Mouse (Mus musculus): ENCODE results near the gene Gm49369. TPM values are rescaled to one million over a fixed set of nuclear protein-coding genes. Genes with fewer than 3 reads are reported as not detected.

Gm49369 gene
- polyA plus RNA-seq, 1 experiment from 2014 or later, result 1.9 TPM

DNA sequence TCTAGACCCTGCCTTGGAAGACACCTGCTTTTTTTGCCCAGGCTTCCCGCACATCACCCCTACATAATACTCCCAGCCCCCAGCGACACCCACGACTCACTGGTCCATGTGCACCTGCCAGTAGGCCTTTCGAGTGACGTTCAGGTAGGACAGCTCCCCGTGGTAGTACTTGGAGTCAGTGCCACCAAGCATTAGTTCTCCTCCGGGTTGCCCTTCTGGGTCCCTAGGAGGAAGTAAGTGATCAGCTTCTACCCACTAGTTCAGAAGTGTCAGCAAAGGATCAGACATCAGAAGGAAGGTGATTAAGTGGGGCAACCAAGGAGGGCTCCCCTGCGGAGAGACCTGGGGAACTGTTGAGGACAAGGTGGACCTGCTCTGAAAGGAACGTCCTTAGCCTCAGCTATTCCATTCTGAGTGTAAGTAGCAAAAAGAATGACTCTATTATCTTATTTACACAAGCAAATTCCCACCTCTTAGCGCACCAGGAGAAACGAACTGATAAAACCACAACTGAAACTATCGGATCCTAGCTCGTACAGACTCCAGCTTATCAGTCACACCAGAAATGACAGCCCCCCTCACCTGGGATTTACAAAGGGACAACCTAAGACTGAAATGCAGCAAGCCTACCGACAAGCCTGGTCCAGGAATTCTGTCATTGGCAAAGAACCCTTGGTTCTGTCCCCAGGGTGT is 5.1 kb downstream of the Gm49369 start:
- Histone ChIP-seq H3K4me3 (no peak overlapping the region), H3K36me3 (peaks cover 59% of the 10 kb centered on the region), H3K9ac (no peak overlapping the region), H3K27me3 (peaks cover 13% of the 10 kb centered on the region), H3K4me2 (no peak overlapping the region), H3K27ac (replicated peaks) (no peak overlapping the region), H3K4me1 (replicated peaks) (peaks cover 2% of the 10 kb centered on the region; the same call in 1 of the 2 replicates), H3K9me3 (no peaks in the 10 kb centered on the region)
- ATAC-seq (ENCODE audit: low FRiP score, low read depth), result no peak
- 96% methylated on average over 14 of the region's 14 CpGs for WGBS

GRCm38 (mm10) chr7:142376096-142376495 is 6.4 kb downstream of the Gm49369 start:
- Histone ChIP-seq H3K4me3 (no peak overlapping the region), H3K9me3 (no peaks in the 10 kb centered on the region), H3K27ac (replicated peaks) (no peak overlapping the region), H3K36me3 (peaks cover 46% of the 10 kb centered on the region), H3K4me2 (no peak overlapping the region), H3K27me3 (peaks cover 26% of the 10 kb centered on the region), H3K4me1 (replicated peaks) (peaks cover 15% of the 10 kb centered on the region), H3K9ac (no peak overlapping the region)
- WGBS, result 84% methylated on average over 4 of the region's 4 CpGs
- ATAC-seq (ENCODE audit: low FRiP score, low read depth), result no peak

GRCm38 (mm10) chr7:142375261-142375724 is 7.2 kb downstream of the Gm49369 start:
- H3K4me1 ChIP-seq (replicated peaks), result peaks cover 16% of the 10 kb centered on the region
- ATAC-seq (ENCODE audit: low FRiP score, low read depth), result no peak
- no peak overlapping the region for H3K9ac ChIP-seq
- H3K4me2 ChIP-seq, result no peak overlapping the region
- H3K9me3 ChIP-seq, result no peaks in the 10 kb centered on the region
- peaks cover 38% of the 10 kb centered on the region for H3K36me3 ChIP-seq
- 68% methylated on average over 6 of the region's 6 CpGs for WGBS
- no peak overlapping the region for H3K27ac ChIP-seq (replicated peaks)
- H3K27me3 ChIP-seq, result peaks cover 33% of the 10 kb centered on the region
- H3K4me3 ChIP-seq, result no peak overlapping the region

- no peak for ATAC-seq (ENCODE audit: low FRiP score, low read depth)
- no peak overlapping the region for H3K4me3 ChIP-seq
- H3K9me3 ChIP-seq, result no peaks in the 10 kb centered on the region
- H3K27me3 ChIP-seq, result peaks cover 33% of the 10 kb centered on the region
- H3K27ac ChIP-seq (replicated peaks), result no peak overlapping the region
- 96% methylated on average over 5 of the region's 5 CpGs for WGBS
- peaks cover 16% of the 10 kb centered on the region for H3K4me1 ChIP-seq (replicated peaks)
- peaks cover 31% of the 10 kb centered on the region for H3K36me3 ChIP-seq
- no peak overlapping the region for H3K4me2 ChIP-seq
- no peak overlapping the region for H3K9ac ChIP-seq
Observed at GRCm38 (mm10) chr7:142374413-142375015, 8.0 kb downstream of the Gm49369 start.

DNA sequence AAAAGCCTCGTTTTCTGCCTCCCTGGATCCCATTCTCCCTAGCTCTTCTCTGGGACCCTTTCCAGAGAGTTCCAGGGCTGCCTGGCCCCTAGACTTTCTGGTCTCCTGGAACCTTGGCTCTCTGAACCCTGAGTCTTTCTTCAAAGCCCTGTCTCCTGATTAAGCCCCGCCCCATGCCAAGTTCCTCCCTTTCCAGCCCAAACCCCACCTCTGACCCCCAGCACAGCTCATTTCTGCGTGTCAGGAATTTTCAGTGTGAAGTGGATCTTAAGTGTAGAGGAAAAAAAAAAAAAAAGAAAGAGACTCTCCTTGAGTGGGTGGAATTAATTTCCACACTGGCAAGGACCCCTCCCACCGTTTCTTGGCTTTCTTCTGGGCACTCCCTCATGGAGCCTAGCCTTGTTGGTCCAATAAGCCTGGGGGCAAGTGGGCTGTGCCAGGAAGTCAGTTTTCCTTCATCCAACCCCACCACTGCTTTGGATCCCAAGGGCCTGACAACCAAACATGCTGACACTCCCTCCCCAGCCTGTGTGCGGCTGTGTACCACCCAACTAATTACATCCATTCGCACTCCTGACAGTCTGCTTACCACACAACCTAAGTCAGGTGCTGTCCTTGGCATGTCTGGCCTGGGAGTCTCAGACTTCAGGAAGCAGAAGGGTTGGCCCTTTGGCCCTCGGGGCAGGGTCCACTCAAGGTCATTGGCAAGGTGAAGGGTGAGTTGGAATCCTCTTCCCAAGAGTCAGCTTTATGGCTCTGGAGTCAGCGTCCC is 8.6 kb downstream of the Gm49369 start, which contains the start of gene Ifitm10:
Gene Ifitm10 (minus strand): TSS at position 113 of the 772 bp plus-strand sequence.
- peak within 1 kb of the TSS; percentile 51 for H3K4me3 ChIP-seq
- H3K27ac ChIP-seq (replicated peaks), result no peak within 1 kb of the TSS
- peaks cover 26% of the 10 kb centered on the region for H3K36me3 ChIP-seq
- no peaks in the 10 kb centered on the region for H3K9me3 ChIP-seq
- WGBS, result 71% methylated on average over 8 of the region's 8 CpGs
- peaks cover 33% of the 10 kb centered on the region for H3K27me3 ChIP-seq
- no peak within 1 kb of the TSS for H3K9ac ChIP-seq
- peak within 1 kb of the TSS; percentile 92 for H3K4me2 ChIP-seq
- peaks cover 16% of the 10 kb centered on the region for H3K4me1 ChIP-seq (replicated peaks)
- no peak for ATAC-seq (ENCODE audit: low FRiP score, low read depth)

DNA sequence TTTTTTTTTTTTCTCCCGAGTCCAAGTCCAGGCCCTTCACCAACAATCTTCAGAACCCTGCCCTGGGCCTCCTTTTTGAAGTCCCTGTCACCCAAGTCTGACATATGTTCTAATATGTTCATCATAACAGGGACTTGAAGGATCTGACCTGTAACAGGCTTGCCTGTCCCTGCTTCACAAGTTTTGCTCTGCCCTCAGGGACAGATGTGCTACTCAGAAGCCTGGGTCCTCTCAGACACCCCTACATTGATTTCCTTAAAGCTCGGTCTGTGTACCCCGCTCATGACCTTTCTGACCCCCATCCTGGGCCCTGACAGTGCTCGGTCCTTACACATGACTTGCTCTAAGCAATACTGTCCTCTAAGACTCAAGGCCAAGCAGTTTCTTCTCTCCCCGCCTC is 9.4 kb downstream of the Gm49369 start:
- Histone ChIP-seq H3K4me3 (no peak overlapping the region), H3K27me3 (peaks cover 33% of the 10 kb centered on the region), H3K4me2 (no peak overlapping the region), H3K9me3 (no peaks in the 10 kb centered on the region), H3K9ac (no peak overlapping the region), H3K27ac (replicated peaks) (no peak overlapping the region), H3K4me1 (replicated peaks) (peaks cover 16% of the 10 kb centered on the region), H3K36me3 (peaks cover 21% of the 10 kb centered on the region)
- WGBS, result 85% methylated on average over 5 of the region's 5 CpGs
- ATAC-seq (ENCODE audit: low FRiP score, low read depth), result no peak

DNA sequence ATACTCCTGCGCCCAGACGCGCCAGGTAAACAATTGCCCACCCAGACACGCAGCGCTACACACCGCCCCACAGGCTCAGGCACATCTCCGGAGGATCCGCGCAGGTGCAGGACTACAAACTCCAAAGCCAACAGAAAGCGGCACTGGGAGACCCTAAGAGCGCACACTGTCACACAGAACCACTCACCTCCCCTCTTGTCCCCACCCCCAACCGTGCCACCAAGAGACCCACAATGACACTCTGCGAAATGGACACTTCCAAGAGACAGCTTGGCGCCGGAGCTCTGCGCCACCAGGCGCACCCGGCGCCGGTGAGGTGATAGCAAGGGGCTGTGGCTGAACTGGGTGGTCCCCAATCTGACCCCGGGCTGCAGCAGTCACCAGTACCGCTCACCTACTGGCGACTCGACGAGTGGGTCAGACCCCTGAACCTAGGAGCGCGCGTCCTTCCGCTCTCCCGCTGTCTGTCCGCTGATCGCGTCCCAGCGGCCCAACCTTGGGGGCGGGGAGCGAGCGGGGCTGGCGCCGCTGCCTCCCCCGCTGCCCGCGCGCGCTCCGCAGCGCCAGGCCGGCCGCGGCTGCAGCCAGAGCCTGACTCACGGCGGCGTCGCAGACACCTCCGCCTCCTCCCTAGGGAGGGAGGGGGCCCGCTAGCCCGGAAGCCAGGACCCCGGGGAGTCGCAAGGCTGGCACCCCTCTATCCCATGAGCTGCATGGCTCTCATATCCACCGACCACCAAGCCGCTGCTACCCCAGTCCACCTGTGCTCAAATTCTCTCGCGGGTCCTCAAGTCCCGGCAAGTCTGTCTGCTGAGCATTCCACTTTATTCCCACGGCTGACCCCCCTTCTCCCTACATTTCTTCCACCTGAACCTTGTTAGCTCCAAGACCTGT is 10.5 kb downstream of the Gm49369 start:
- Histone ChIP-seq H3K4me3 (peak overlapping the region; percentile 51), H3K27ac (replicated peaks) (no peak overlapping the region), H3K4me2 (peak overlapping the region; percentile 92), H3K27me3 (peaks cover 33% of the 10 kb centered on the region), H3K4me1 (replicated peaks) (peaks cover 16% of the 10 kb centered on the region), H3K9ac (peak overlapping the region; percentile 42), H3K9me3 (no peaks in the 10 kb centered on the region), H3K36me3 (peaks cover 11% of the 10 kb centered on the region)
- WGBS, result 2% methylated on average over 61 of the region's 64 CpGs
- ATAC-seq (ENCODE audit: low FRiP score, low read depth), result 0 out of 2 replicates have a peak, but pooled peaks have one; percentile 32

DNA sequence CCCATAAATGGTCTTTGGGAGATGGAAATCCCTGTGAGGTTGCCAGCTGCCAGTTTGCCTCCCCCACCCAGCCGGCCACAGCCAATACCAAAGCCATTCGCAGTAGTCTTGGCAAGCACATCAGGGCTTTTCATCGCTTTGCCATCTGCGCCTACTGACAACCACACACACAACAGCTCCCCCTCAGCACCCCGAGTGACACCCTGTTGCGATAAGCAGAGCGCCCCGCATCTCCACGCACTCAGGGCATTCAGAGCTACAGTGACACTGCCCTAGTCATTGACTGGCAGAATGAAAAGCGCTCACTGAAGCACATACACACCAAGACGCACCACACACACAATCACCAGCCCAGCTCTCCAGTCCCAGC is 11.1 kb downstream of the Gm49369 start:
- no peak overlapping the region for H3K27ac ChIP-seq (replicated peaks)
- H3K27me3 ChIP-seq, result peaks cover 33% of the 10 kb centered on the region
- peak overlapping the region; percentile 42; the same call in 1 of the 2 replicates for H3K9ac ChIP-seq
- WGBS, result 27% methylated on average over 11 of the region's 11 CpGs
- H3K4me2 ChIP-seq, result peak overlapping the region; percentile 92
- 0 out of 2 replicates have a peak, but pooled peaks have one; percentile 23 for ATAC-seq (ENCODE audit: low FRiP score, low read depth)
- H3K9me3 ChIP-seq, result no peaks in the 10 kb centered on the region
- H3K36me3 ChIP-seq, result peaks cover 5% of the 10 kb centered on the region
- H3K4me1 ChIP-seq (replicated peaks), result peaks cover 16% of the 10 kb centered on the region
- H3K4me3 ChIP-seq, result peak overlapping the region; percentile 51

DNA sequence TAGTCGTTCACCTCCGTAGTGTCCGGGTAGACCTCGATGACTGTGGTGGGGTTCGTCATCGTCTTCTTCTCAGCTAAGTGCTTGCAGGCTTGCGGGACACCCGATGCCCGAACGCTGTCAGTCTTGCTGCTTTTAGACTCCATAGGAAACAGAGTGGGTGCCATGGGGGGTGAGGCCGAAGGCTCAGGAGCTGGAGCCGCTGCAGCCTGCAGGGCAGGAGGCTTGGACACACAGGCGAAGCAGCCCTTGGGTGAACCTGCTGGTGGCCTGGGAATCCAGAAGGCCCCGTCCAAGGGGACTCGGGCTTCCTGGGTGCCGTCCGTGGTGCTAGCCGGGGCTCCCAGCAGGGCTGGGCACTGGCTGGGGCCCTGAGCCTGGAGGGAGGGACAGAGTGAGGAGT is 11.5 kb downstream of the Gm49369 start:
- peaks cover 16% of the 10 kb centered on the region for H3K4me1 ChIP-seq (replicated peaks)
- no peaks in the 10 kb centered on the region for H3K9me3 ChIP-seq
- 83% methylated on average over 18 of the region's 18 CpGs for WGBS
- ATAC-seq (ENCODE audit: low FRiP score, low read depth), result no peak
- H3K4me3 ChIP-seq, result peak overlapping the region; percentile 51; the same call in 1 of the 2 replicates
- H3K9ac ChIP-seq, result no peak overlapping the region
- H3K27ac ChIP-seq (replicated peaks), result no peak overlapping the region
- H3K4me2 ChIP-seq, result peak overlapping the region; percentile 92
- peaks cover 33% of the 10 kb centered on the region for H3K27me3 ChIP-seq
- H3K36me3 ChIP-seq, result peaks cover under 1% of the 10 kb centered on the region; the same call in 1 of the 2 replicates

DNA sequence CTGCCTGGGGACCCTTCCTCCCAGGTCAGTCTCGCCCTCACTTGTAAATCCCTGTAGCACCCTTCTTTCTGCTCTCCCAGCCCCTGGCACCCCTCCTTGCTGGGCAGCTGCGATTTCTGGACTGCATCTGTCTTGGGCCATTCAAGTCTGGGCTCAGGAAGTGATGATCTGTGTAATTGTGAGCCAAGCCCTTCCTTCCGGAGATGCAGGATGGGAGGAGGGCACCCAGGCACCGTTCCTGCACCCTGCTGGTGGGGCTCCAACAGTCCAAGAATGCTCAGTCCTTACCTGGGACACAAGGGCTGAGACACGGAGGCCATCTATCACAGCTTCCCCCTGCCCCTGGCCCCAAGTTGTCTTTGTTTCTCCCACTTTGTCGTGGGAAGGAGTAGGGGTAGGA is 12.6 kb downstream of the Gm49369 start:
- Histone ChIP-seq H3K27me3 (peaks cover 33% of the 10 kb centered on the region), H3K9ac (no peak overlapping the region), H3K9me3 (no peaks in the 10 kb centered on the region), H3K36me3 (no peaks in the 10 kb centered on the region), H3K27ac (replicated peaks) (no peak overlapping the region), H3K4me2 (no peak overlapping the region), H3K4me3 (no peak overlapping the region), H3K4me1 (replicated peaks) (peaks cover 16% of the 10 kb centered on the region)
- 79% methylated on average over 6 of the region's 6 CpGs for WGBS
- no peak for ATAC-seq (ENCODE audit: low FRiP score, low read depth)

- WGBS, result 76% methylated on average over 2 of the region's 2 CpGs
- H3K9ac ChIP-seq, result no peak overlapping the region
- peaks cover 16% of the 10 kb centered on the region for H3K4me1 ChIP-seq (replicated peaks)
- H3K27me3 ChIP-seq, result peaks cover 33% of the 10 kb centered on the region
- H3K36me3 ChIP-seq, result no peaks in the 10 kb centered on the region
- H3K4me3 ChIP-seq, result no peak overlapping the region
- no peak overlapping the region for H3K27ac ChIP-seq (replicated peaks)
- ATAC-seq (ENCODE audit: low FRiP score, low read depth), result no peak
- H3K9me3 ChIP-seq, result no peaks in the 10 kb centered on the region
- no peak overlapping the region for H3K4me2 ChIP-seq
Observed at GRCm38 (mm10) chr7:142368856-142369255, 13.6 kb downstream of the Gm49369 start.

All from hindbrain, embryonic 15.5 days (tissue).